Mouse (Mus musculus): Measurements from ENCODE around the gene Dspp.
A peak's percentile ranks its signal among the peaks of the same experiment; 100 is the strongest.

Dspp gene

DNA sequence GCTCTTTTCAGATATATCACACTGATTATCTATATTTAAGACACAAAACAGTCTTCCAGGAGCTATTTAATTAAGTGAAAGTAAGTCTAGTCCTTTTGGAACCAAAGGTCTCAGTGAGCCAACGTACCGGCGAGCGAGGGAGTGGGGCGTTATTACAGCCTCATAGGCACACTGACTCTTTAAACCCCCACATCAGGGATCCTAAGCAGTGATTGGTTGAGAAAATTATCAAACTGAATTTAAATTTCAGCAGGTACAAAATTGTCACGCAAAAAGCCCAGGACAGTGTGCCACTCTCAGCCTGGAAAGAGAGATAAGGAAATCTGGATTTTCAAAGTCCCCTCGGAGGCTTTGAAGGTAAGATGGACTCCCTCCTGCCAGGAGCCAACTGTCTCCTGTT is at the start of gene Dspp:
Gene Dspp, plus strand, starts transcription at position 301 of the 400 bp plus-strand sequence.
- DNase-seq = no peak

DNA sequence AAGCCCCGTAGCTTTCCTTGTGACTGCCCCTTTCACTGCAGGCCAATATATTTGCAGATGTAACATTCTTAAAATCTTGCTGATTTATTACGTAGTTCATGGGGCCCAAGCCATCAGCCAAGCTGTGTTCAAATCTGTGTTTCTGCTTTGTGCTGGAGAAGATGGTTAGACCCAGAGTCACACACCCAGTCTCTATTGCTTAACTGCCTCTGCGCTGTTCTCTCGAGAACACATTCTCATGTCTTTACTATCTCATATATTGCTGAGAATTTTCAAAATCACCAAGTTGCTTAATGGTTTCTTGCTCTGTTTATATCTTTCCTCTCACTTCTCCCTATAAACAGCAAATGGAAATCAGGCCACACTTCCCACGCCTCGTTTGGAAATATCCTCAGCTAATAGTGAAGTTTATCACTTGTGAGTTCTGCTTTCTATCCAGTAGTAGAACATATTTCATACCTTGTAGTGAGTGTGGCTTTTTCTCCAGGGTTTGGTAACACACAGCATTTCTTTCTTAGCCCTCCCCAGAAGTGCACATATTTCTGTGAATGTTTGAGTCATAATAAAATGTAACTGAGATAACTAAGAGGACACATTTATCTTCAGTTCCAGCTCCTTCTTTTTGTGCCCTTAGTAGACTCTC is 46.4 kb upstream of the Dspp start:
- DNase-seq = no peak

DNA sequence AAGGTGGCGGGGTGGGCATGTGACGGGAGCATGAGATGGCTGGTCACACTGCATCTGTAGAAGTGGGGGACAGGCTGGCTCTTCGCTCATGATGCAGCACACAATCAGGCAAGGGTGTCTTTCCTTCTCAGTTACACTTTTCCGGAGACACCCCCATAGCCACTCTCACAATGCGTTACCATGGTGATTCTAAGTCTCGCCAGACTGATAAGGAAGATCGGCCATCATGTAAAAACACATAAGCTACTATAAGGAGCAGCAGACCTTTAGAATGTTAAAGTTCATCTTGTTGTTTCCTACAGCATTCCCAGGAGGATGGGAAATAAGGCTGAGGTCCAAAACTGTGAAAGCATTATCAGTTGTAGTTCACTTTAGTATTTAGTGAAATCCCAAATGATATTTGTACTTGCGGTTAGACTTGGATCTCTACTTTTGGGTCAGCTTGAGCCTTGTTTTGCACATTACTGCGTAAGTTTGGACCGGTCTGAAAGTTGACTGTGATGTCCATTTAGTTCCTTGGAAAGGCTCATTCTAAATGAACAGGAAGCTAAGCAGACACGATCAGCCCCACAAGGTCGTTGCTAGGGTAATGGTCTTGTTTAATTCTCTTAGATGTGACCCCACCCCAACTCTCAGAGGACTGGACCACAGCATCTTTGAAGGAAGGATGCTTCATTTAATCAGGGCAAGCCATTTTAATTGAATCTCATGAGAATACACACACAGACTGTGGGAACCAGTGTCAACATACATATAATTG is 43.8 kb upstream of the Dspp start:
- no peak for DNase-seq

DNA sequence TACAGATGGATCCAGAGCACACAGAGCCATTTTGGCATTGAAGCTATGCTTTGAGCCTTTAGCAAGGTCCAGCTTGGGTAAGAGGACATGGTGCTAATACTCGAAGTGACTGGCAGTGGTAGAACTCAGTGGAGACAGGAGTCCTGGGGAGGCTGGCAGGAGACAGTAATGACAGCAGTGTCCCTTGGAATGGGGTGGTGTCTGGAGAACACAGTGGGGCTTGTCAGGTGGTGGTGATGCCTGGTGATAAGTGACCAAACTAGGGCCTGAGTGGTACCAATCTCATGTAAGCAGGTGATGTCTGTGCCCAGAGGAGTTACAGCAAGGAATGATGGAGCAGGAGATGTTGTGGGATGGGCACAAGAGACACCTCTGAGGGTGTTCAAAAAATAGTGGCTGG is 43.2 kb upstream of the Dspp start:
- DNase-seq = no peak

DNA sequence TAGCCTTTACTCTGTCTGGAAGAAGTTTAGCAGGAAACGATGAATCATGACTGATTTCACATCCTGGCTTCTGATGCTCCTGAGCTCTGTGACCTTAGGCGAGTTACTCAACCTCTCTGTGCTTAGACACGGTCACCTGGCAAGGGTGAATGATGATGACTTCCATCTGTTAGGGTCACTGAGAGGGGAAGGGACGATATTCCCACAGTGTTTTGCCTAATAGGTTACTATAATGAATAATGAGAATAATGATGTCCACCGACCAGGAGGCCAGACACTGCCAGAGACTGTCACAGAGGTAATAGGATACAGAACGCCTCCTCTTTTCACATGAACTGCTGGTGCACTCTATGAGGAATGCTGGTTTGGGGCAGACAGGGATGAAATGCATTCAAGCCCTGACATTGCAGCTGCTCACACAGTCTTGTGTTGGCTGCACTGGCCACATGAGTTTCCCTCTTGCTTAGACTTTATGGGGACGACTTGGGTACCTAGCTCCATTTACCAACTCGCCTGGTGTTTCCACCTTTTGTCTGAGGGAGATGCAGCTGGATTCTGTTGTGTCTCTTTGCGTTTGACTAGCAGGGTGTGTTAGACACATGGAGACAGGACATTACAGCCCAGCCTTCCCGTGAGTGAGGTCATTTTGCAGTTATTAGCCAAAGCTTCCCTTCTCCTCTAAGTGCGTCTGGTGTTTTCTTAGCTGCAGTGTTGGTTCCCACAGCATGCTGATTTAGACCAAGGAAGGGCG is 42.1 kb upstream of the Dspp start:
- no peak for DNase-seq

DNA sequence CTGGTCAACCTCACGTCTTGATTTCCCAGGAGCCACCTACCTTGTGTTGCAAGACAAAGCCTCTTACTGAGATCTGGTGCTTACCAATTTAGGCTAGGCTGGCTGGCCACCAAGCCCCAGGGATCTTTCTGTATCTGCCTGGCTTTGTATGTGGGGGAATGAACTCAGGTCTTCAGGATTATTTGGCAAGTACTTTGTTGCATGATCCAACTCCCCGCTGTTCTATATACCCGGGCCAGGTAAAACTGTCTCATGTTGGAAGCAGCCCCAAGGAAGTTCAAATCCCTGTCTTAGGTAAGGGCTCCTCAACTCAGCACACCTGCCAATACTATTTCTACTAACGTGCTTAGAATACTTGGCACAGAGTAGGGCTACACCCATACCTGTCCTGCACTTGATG is 39.6 kb upstream of the Dspp start:
- DNase-seq = no peak

DNA sequence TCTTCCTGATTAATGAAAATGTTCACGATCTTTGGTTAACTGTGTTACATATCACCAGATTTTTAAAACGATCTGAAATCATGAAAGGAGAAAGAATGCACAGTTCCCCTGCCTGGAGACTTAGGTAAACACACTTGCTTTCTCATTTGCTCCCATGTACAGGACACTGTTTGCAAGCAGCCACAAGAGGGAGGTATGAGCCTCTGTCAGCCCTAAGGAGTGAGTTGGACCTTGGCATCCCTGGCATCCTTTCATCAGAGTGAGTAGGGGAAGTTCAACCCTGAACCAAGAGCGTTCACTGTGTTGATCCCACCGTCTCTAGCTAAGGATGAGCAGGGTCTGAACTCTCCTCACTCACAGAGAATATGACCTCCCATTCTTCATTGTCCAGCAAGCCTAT is 39.0 kb upstream of the Dspp start:
- peak; percentile 69 for DNase-seq

DNA sequence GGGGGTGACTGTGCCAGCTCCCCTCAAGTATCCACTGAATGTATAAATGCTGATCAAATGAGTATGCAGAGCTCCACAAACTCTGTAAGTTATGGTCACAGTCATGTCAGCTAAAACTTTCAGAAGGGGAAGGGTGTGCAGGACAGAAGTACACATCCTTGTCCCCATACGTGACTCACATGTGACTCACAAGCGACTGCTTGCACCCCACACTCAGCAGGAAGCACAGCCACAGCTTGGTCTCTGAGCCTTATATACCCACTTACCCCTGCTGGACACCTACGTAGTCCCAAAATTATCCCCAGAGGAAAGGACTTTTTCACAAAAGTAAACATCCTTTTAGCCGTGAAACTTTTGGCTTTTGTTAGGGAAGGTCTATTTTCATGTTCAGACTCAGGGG is 36.8 kb upstream of the Dspp start:
- DNase-seq = no peak

DNA sequence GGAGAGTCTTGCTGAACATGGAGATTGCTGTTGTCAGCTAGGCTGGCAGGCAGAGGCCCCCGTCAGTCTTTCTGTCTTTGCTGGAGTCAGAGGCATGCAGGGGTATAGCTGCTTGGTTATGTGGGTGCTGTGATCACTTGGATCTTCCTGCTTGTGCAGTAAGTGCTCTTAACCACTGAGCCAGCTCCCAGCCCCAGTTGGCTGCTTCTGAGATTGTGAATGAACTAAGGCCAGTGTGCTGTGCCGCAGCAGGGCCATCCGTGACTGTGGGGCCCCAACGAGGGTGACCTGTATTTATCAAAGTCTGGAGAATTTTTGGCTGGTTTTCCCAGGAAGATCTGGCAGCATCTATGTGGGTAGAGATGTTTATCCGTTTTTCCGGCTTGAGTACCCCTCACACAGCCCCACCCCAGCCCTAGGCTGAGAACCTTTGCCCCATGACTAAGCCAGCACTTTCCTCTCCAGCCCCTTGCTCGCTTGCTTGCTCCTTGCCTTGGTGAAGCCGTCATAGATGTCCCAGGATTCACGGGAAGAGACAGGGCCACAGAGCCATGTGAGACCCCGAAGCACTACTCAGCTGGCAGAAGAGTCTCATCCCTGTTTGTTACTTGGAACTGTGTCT is 32.5 kb upstream of the Dspp start:
- DNase-seq = no peak

DNA sequence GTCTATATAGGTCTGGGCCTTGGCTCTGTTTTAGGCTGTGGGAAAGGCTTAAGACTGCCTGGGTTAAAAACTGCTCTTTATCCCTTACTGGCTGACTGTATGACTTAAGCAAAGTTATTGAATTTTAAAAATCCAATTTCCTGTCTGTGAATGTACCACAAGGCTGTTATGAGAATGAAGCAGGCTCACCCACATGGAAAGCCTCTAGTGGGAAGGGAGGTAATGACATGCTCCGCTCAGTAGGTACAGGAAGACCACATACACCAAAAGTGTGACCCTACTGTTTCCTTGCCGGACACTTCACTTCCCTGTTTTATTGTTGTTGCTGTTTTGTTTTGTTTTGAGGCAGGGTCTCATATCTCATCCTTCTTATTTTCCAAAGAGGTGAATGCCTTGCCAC is 29.4 kb upstream of the Dspp start:
- no peak for DNase-seq

DNA sequence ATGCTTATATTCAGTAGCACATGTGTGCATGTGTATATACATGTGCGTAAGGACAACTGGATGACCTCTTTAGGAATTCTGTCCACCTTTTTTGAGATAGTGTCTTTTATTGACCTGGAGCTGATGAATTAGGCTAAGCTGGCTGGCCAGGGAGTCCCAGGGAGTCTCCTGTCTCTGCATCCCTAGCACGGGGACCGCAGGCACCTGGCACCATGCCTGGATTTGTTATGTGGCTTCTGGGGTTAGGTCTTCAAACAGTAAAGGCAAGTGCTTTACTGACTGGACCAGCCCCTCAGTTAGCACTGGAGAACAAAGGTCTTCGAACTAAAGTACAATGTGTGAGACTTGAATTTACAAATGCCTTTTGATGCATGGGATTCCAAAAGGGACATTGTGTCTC is 26.5 kb upstream of the Dspp start:
- DNase-seq = no peak

DNA sequence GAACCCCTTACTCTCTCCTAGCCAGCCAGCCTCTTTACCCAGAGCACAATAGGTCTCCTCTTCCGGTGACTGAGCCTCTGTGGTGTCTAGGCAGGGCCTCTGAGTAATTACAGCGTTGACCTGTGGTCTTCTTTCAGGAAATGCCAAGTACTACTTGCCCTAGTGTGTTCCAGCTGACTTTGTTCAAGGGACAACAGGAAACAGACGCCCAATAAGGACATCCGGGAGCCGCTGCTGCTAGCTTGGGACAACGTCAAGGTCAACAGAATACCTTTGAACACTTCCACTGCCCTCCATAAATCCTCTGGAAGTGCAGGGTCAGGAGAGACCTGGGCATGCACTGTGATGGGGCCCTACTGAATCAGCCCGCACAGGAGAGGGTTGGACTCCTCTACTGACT is 21.2 kb upstream of the Dspp start:
- DNase-seq = peak; percentile 73

DNA sequence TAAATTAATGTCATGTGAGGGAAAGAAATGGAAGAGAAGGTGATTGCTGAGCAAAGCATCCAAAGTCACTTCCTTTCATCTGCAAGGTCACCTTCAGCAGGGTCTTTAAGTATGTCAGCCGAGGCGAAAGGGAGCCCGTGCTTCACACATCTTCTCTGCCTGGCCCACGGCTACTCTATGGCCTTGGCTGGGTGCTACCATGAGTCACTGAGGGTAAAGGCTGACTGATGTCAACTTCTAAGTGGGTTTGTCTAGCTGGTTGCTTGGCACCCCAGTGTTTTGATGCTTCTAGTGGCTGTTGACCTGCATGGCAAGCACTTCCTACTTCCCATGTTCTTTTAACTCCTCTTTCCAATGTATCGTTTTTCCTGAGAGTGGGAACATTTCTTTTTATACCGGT is 20.3 kb upstream of the Dspp start:
- no peak for DNase-seq

DNA sequence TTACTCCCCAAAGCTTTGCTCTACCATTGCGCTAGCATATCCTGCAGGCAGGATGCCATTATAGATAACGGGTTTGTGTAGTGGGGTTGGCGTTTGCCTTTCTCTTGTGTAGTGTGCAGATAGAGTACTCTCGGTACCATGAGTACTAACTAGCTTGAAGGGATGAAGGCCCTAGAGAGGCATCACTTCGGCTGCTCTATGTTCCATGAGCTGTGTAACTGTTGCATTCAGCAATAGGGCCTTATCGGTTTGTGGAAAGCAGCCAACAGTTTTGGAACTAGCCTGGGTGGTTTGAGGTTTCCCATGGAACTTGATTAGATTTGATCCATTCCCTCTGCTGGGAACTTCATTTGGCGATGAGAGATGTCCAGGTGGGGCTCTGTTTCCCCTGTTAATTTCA is 12.8 kb upstream of the Dspp start:
- DNase-seq = no peak

DNA sequence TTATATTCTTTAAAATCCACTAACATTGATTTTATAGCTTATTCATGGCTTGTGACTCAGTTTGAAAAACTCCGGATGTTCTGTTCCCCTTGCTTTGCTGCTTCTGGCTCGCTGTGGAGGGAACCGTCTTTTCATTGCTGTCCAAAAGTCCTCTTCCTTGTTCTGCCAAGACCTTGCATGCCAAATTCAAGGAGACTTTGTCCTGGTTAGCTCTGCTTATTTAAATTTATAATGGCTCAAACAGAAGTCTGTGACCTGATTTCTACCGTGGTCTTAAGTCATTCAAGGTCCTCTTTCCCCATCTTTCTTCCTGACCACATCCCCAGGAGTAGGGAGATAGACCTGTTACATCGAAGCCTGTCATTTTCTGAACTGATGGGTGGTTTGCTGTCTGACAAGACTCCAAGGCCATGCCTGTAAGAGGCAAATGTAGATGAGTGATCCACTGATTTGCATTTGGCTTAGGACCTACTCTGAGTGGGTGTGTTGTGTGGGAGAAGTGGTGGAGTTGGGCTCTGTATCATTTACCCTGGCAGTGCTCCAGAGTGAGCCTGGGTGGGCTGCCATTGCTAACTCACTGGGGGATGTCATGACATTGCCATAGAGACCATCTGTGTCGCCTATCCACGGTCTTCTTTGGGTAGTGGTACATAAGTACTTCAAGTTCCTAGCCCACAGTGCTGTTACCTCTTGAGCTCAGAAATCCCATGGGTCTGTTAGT is 12.0 kb upstream of the Dspp start:
- peak; percentile 18 for DNase-seq

DNA sequence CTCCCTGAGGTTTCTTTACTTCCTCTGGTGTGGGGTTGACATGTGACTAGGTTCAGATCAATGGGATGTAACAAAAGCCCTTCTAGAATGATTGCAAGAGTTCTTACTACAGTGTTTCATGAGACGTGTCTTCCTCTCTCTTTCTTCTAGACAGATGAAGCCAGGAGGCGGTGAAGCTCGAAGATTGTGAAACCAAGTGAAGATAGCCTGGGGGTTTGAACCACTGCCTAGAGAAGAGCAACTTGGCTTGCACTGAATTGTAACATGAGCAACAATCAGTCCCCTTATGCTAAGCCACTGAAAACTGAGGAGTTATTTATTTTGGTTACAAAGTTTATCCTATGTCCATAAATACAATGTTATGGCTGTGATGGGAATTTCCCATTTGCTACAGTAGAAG is 9.9 kb upstream of the Dspp start:
- no peak for DNase-seq

DNA sequence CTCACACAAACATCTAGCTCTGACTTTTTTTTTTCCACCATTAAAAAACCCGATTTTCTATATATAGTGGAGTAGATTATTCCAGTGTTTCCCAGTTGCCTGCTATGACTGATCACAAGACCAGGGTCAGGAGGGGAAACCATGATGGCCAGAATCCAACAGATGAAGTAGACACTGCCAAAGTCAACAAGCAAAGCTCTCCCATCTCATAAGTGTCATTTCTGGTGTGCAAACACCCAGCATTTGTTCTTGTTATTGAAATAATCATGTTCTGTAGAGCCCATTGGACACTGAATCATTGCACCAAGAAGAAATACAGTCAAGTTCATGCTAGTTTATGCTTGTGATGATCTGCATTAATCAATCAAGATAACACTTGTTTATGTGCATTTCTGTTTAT is 9.1 kb upstream of the Dspp start:
- peak; percentile 71 for DNase-seq

DNA sequence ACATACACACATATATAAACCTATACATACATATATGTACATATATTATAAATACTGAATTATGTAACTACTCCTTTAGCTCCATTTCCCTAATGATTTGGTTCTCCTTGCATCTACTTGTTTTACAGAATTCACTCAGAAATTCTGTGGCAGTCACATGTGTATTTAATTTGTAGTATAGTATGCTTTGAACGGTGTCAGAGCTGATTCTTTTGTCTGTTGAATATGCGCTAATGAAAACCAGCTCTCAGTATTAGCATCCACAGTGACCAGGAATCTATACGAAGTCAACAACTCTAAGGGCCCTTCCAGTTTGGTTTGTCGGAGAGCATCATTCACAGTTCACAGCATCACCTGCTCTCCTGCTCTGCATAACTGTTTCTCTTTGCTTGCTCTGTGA is 7.0 kb upstream of the Dspp start:
- no peak for DNase-seq

DNA sequence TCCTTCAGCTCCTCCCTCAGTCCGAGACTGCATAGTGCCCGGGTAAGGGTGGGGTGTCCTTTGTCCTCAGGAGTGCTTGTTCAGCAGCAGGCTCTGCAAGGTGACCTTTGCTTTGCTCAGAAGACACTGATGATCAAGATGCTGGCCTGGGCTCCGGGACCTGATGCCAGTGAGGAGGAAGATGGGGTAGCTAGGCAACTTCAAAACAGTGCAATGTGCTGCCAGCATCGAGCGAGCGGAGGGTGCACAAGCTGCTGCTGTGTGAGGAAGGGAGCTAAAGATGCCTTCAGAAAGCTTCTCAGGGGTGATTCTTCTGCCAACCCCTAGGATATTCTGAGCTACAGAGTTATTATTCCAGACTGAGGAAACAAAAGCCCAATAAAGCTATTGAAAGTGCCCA is 2.6 kb downstream of the Dspp start:
- DNase-seq = no peak

DNA sequence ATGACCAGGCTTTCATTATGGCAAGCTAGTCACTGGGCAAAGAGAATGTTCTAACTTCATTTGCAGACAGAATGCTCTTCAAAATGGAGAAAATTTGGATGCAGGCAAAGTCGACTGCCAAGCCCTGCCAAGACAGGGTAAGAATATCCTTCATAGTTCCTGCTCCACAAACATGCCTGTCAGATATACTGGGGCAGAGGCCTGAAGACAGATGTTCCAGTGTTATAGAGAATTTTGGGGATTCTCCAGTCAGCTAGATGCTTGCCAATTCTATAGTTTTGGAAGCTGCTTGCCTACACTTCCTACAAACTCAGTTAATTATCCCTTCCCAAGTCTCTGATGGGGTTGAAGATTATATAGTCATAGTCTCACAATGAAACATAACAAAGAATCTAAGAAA is 13.2 kb downstream of the Dspp start:
- DNase-seq = no peak

DNA sequence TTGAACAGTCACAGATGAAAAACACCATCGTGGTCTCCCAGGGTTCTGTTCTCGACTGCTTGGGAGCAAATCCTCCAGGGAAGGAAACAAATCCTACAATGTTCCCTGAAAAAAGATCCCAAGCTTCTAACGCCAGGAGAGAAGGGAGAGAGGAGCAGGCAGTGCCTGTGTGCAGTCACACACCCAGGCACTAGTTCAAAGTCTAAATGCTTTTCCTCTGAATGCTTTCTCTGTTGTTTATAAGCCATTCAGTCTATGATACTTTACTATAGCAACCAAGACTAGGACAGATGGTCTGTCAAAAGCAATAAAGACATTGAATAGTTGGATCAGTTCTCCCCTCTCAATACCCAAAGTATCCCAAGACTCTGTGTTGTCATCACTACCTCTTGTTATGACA is 16.8 kb downstream of the Dspp start:
- DNase-seq = no peak

DNA sequence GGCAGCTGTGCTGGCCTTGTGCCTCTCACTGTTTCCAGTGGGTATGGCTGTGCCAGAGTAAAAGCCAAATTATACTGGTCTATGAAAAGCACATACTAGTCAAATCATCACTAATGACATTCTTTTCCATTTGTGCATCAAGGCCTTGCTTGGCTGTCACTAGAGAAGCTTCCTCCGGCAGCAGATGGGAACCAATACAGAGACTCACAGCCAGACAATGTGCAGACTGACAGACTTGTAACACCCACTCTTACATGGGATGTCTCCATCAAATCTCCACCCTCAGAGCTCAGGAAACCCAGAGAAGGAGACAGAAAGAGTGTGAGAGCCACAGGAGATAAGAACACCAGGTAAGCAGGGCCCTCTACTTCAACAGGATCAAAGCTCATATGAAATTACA is 24.6 kb downstream of the Dspp start:
- no peak for DNase-seq
